ENCODE assay signal across 25 mouse cellular contexts in the genomic region with DNA sequence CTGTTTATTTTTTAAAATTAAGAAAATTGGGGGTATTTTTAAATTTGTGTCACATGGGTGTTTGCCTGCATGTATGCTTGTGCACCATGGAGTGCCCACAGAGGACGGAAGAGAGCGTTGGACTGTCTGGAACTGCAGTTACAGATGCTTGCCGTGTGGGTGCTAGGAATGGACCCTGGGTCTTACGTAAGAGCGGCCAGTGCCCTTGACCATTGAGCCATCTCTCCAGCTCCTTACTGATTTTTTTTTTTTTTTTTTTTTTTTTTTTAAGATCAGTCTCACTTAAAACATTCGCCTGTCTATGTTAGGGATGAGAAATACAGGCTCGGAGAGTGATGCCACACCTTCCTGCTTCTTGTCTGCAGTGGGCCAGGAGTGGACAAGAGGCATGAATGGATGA. TPM values are rescaled to one million over a fixed set of nuclear protein-coding genes. Genes with fewer than 3 reads are reported as not detected.
DNase-seq lines count a peak whose midpoint lies in the region; ATAC-seq and TF ChIP-seq lines count a peak whose summit lies in the region.
"Had no signal": no experiment of that assay in that cellular context is flagged by ENCODE, and none has a peak within 500 bp of the region (broad histone marks: within the 10 kb centered on the region; RNA-seq: fewer than 3 reads in every experiment).

No protein-coding gene starts in this region.

- H3K27me3 ChIP-seq in kidney, adult 2 months (replicated peaks; ENCODE audit: control insufficient read depth, insufficient read depth, low read length): no peaks in the 10 kb centered on the region
- H3K27me3 ChIP-seq in stomach, embryonic 15.5 days (replicated peaks): no peaks in the 10 kb centered on the region
- no peaks in the 10 kb centered on the region for H3K27me3 ChIP-seq in stomach, postnatal 0 days (ENCODE audit: control insufficient read depth, insufficient read depth, low read length)
- no peaks in the 10 kb centered on the region for H3K27me3 ChIP-seq in stomach, embryonic 16.5 days (ENCODE audit: control insufficient read depth, insufficient read depth, low read length)
- H3K27me3 ChIP-seq: CH12.LX; embryonic facial prominence, embryonic 12.5 days; forebrain, embryonic 12.5 days; Patski had no signal

- H3K27ac ChIP-seq in kidney, adult 2 months (ENCODE audit: insufficient read depth, low read depth, low read length): no peak overlapping the region
- H3K27ac ChIP-seq in stomach, embryonic 15.5 days: peak overlapping the region; percentile 63; the same call in 1 of the 2 replicates
- no peak overlapping the region for H3K27ac ChIP-seq in stomach, postnatal 0 days (replicated peaks)
- H3K27ac ChIP-seq in stomach, embryonic 16.5 days (ENCODE audit: low read length): peak overlapping the region; percentile 30; the same call in 1 of the 2 replicates
- H3K27ac ChIP-seq: embryonic facial prominence, embryonic 10.5 days; embryonic facial prominence, embryonic 12.5 days; forebrain, embryonic 10.5 days; forebrain, embryonic 12.5 days had no signal

- TF ChIP-seq POLR2A in kidney, adult 2 months (IDR thresholded peaks at IDR 0.05; ENCODE audit: low read depth, low read length): no peak

- H3K4me1 ChIP-seq in kidney, adult 2 months (ENCODE audit: control insufficient read depth, insufficient read depth, low read length): peaks cover 12% of the 10 kb centered on the region
- H3K4me1 ChIP-seq in stomach, embryonic 15.5 days: peaks cover 35% of the 10 kb centered on the region
- peaks cover 7% of the 10 kb centered on the region for H3K4me1 ChIP-seq in stomach, postnatal 0 days (replicated peaks; ENCODE audit: control insufficient read depth, insufficient read depth)
- peaks cover 59% of the 10 kb centered on the region for H3K4me1 ChIP-seq in stomach, embryonic 16.5 days (ENCODE audit: control insufficient read depth, insufficient read depth, low read length)

- no peak overlapping the region for H3K4me3 ChIP-seq in kidney, adult 2 months (ENCODE audit: insufficient read depth, low read depth, low read length)
- H3K4me3 ChIP-seq in stomach, embryonic 15.5 days (replicated peaks): no peak overlapping the region
- no peak overlapping the region for H3K4me3 ChIP-seq in stomach, postnatal 0 days (ENCODE audit: low read depth, low read length)
- no peak overlapping the region for H3K4me3 ChIP-seq in stomach, embryonic 16.5 days (replicated peaks; ENCODE audit: low read length)
- H3K4me3 ChIP-seq: embryonic facial prominence, embryonic 10.5 days; embryonic facial prominence, embryonic 12.5 days; erythroblast, embryonic 14.5 days; forebrain, embryonic 10.5 days; forebrain, embryonic 12.5 days had no signal

- no peak overlapping the region for H3K4me2 ChIP-seq in stomach, embryonic 15.5 days
- H3K4me2 ChIP-seq in stomach, postnatal 0 days (replicated peaks; ENCODE audit: low read depth): no peak overlapping the region
- H3K4me2 ChIP-seq in stomach, embryonic 16.5 days (ENCODE audit: low read depth, low read length): no peak overlapping the region
- H3K4me2 ChIP-seq: embryonic facial prominence, embryonic 12.5 days; forebrain, embryonic 12.5 days had no signal

- ATAC-seq in stomach, embryonic 15.5 days (ENCODE audit: insufficient read depth, low FRiP score, low read depth): no peak
- no peak for ATAC-seq in stomach, postnatal 0 days (ENCODE audit: low FRiP score, low TSS enrichment)
- ATAC-seq in stomach, embryonic 16.5 days (ENCODE audit: insufficient read depth, low FRiP score): no peak
- ATAC-seq in erythroblast, adult 5-6 weeks (replicated peaks; ENCODE audit: low FRiP score, poor library complexity, severe bottlenecking): no peak
- ATAC-seq: activated CD4-positive, CD25-positive, alpha-beta regulatory T cell, adult 4 months; CD4-positive, CD25-positive, alpha-beta regulatory T cell, adult 4 months; forebrain, embryonic 14.5 days; forebrain, embryonic 16.5 days; Patski had no signal

- TF ChIP-seq CTCF in kidney, adult 2 months (conservative IDR thresholded peaks at IDR 0.05; ENCODE audit: insufficient read depth, insufficient read length, low read depth, low read length): peak; percentile 11; the same call in 1 of the 2 replicates
- no peak for TF ChIP-seq CTCF in stomach, postnatal 0 days (IDR thresholded peaks at IDR 0.05; ENCODE audit: low read depth)

- H3K36me3 ChIP-seq in kidney, adult 2 months (ENCODE audit: control insufficient read depth, insufficient read depth, low read length): no peaks in the 10 kb centered on the region
- H3K36me3 ChIP-seq in stomach, embryonic 15.5 days: no peaks in the 10 kb centered on the region
- H3K36me3 ChIP-seq in stomach, postnatal 0 days (ENCODE audit: control insufficient read depth, insufficient read depth, low read length): no peaks in the 10 kb centered on the region
- H3K36me3 ChIP-seq in stomach, embryonic 16.5 days (ENCODE audit: control insufficient read depth, insufficient read depth, low read length): no peaks in the 10 kb centered on the region
- H3K36me3 ChIP-seq: forebrain, embryonic 12.5 days had no signal

- DNase-seq in kidney, adult 2 months: no peak
- DNase-seq in kidney, postnatal 36 days: no peak
- no peak for DNase-seq in stomach, postnatal 0 days (ENCODE audit: low spot score)
- DNase-seq: adrenal gland, adult 8-10 months; adrenal gland, postnatal 14 days; B cell, adult 2 months; cerebellum, adult 11-12 months; cerebellum, adult 2 months; cerebellum, adult 9-10 months; cerebellum, postnatal 10 days; cerebellum, postnatal 25 days had no signal

- no peak for TF ChIP-seq EP300 in stomach, postnatal 0 days (optimal IDR thresholded peaks at IDR 0.05)

- no peak overlapping the region for H3K9ac ChIP-seq in stomach, embryonic 15.5 days
- H3K9ac ChIP-seq in stomach, postnatal 0 days (ENCODE audit: low read length): no peak overlapping the region
- H3K9ac ChIP-seq in stomach, embryonic 16.5 days (ENCODE audit: low read length): no peak overlapping the region
- H3K9ac ChIP-seq: embryonic facial prominence, embryonic 12.5 days; forebrain, embryonic 12.5 days had no signal

- 91% methylated on average over 7 of the region's 7 CpGs for WGBS in kidney, adult 2 months
- WGBS in stomach, embryonic 15.5 days: 93% methylated on average over 7 of the region's 7 CpGs
- WGBS in stomach, postnatal 0 days: 87% methylated on average over 7 of the region's 7 CpGs
- 96% methylated on average over 7 of the region's 7 CpGs for whole genome bisulfite sequencing in stomach, embryonic 16.5 days

- no peaks in the 10 kb centered on the region for H3K9me3 ChIP-seq in stomach, embryonic 15.5 days
- H3K9me3 ChIP-seq in stomach, postnatal 0 days (ENCODE audit: control insufficient read depth, low read length): no peaks in the 10 kb centered on the region
- H3K9me3 ChIP-seq in stomach, embryonic 16.5 days (replicated peaks; ENCODE audit: control insufficient read depth, low read length): no peaks in the 10 kb centered on the region
- H3K9me3 ChIP-seq: embryonic facial prominence, embryonic 10.5 days; embryonic facial prominence, embryonic 12.5 days; forebrain, embryonic 10.5 days; forebrain, embryonic 12.5 days had no signal

RNA-seq across cellular contexts. Expression of gene Spred2, which starts 29.7 kb away (rescaled TPM):
- polyA plus RNA-seq in kidney, adult 2 months (2012; rRNA removed): 20.0 and 21.2 TPM in 2 replicates
- polyA plus RNA-seq in stomach, embryonic 15.5 days (2015; fragmentation: Nextera tagmentation; extraction: Ambion mirVana): 7.0 and 7.4 TPM in 2 replicates
- 3.5 and 3.6 TPM in 2 replicates for polyA plus RNA-seq in stomach, postnatal 0 days (2015; fragmentation: Nextera tagmentation; extraction: Ambion mirVana)
- 5.0 TPM in 2 replicates for polyA plus RNA-seq in stomach, embryonic 16.5 days (2015; fragmentation: Nextera tagmentation; extraction: Ambion mirVana)
- total RNA-seq in erythroblast, adult 5-6 weeks (2015; ENCODE audit: low replicate concordance): 3.8 and 4.4 TPM in 2 replicates
- 2.1 and 2.4 TPM in 2 replicates for total RNA-seq in erythroblast, adult 5-6 weeks (2017; ENCODE audit: low replicate concordance)

Comparison
In these comparisons a context has a peak if more than half of its experiments do, and no peak if none do; other contexts are left out.
1. H3K27ac ChIP-seq: peak in stomach, embryonic 15.5 days (single experiment) and stomach, embryonic 16.5 days (single experiment); none in kidney, adult 2 months (single experiment) and stomach, postnatal 0 days (single experiment).